Mouse (Mus musculus): ENCODE data around the gene Lrrc74a. TPM values are rescaled to one million over a fixed set of nuclear protein-coding genes. Genes with fewer than 3 reads are reported as not detected.

Lrrc74a gene
- polyA plus RNA-seq, 1 experiment from 2014 or later: not detected

DNA sequence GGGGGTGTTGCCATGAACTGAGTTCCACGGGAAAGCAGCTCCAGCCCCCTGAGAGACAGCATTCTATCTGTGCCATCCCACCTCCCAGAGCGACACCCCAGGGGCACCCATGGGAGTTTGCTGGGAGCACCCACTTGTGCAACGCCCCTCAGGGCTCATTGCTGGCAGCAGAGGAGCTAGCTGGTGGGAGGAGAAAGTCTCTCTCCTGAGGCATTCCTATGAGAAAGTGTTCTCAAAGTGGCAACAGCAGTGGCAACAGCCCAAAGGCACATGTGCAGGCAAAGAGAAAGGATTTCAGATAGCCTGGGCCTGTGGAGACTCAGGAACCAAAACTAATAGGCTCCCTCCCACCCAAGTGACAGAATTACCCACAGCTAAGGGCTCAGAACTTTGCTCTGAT lies 78.6 kb downstream of the Lrrc74a start:
- Histone ChIP-seq H3K9ac (ENCODE audit: low read depth, low read length) (no peak overlapping the region), H3K4me3 (ENCODE audit: low read depth, low read length) (no peak overlapping the region), H3K36me3 (ENCODE audit: control insufficient read depth, insufficient read depth) (no peaks in the 10 kb centered on the region), H3K4me2 (ENCODE audit: low read depth, low read length) (no peak overlapping the region), H3K27me3 (ENCODE audit: control insufficient read depth, insufficient read depth, low read depth, low read length) (peaks cover 4% of the 10 kb centered on the region; the same call in 1 of the 2 replicates), H3K27ac (ENCODE audit: low read length) (no peak overlapping the region), H3K4me1 (ENCODE audit: control insufficient read depth, low read depth, low read length) (peaks cover 22% of the 10 kb centered on the region), H3K9me3 (replicated peaks; ENCODE audit: control insufficient read depth, low read length) (no peaks in the 10 kb centered on the region)
- ATAC-seq (ENCODE audit: low read depth): no peak
- WGBS (ENCODE audit: insufficient replicate concordance): 65% methylated on average over 3 of the region's 3 CpGs

Other genes starting within 250 kb of the Lrrc74a start
- gene Vash1, start 55.7 kb upstream of the Lrrc74a start, polyA plus RNA-seq (2015; fragmentation: Nextera tagmentation; extraction: Ambion mirVana): 0.77 and 0.99 TPM in 2 replicates
- gene Angel1, start 7.9 kb upstream of the Lrrc74a start, polyA plus RNA-seq (2015; fragmentation: Nextera tagmentation; extraction: Ambion mirVana): 1.1 and 1.2 TPM in 2 replicates
- gene Irf2bpl, start 150.4 kb downstream of the Lrrc74a start, polyA plus RNA-seq (2015; fragmentation: Nextera tagmentation; extraction: Ambion mirVana): 1.8 and 2.3 TPM in 2 replicates
- 7.8 and 7.9 TPM in 2 replicates for gene Cipc, start 212.7 kb downstream of the Lrrc74a start, polyA plus RNA-seq (2015; fragmentation: Nextera tagmentation; extraction: Ambion mirVana)